ENCODE assay signal across 13 mouse cellular contexts in the genomic region with DNA sequence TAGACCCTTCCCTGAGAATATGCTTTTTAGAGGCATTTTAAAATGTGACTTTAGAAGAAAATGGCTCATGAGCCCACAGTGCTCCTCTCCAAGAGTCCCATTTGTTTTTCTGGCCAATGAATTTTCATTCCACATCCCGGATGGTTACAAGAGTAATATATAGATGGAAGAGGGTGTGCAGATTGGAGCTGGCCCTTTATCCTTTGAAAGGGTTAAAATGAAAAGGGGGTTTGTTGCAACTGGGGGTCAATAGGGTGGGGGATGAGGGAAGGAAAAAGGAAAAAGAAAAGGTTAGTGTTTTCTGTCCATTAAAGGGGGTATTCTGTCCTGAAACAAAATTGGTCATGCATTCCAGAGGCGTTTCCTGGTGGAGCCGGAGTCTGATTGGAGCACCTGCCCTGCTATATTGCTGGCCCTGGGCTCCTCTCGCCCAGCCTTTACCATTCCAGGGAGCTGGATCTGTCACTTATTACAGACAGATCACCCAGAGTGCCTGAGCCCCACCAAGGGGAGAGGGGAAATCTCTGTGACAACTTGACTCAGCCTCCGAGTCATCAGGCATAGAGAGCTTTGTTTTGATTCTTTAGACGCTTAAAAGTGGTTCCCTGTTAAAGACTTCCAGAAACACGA.
DNase-seq lines count a peak whose midpoint lies in the region; ATAC-seq and TF ChIP-seq lines count a peak whose summit lies in the region.
"Had no signal": no experiment of that assay in that cellular context is flagged by ENCODE, and none has a peak within 500 bp of the region (broad histone marks: within the 10 kb centered on the region; RNA-seq: fewer than 3 reads in every experiment).

No protein-coding gene starts in this region.

- H3K9ac ChIP-seq in stomach, embryonic 16.5 days (ENCODE audit: low read length) = no peak overlapping the region
- H3K9ac ChIP-seq in stomach, postnatal 0 days (ENCODE audit: low read length) = no peak overlapping the region
- no peak overlapping the region for H3K9ac ChIP-seq in midbrain, embryonic 13.5 days (replicated peaks)

- H3K27me3 ChIP-seq in stomach, embryonic 16.5 days (ENCODE audit: control insufficient read depth, insufficient read depth, low read length) = no peaks in the 10 kb centered on the region
- H3K27me3 ChIP-seq in stomach, postnatal 0 days (ENCODE audit: control insufficient read depth, insufficient read depth, low read length) = no peaks in the 10 kb centered on the region
- no peaks in the 10 kb centered on the region for H3K27me3 ChIP-seq in hindbrain, embryonic 10.5 days (ENCODE audit: insufficient read depth, poor library complexity, severe bottlenecking)
- peaks cover 7% of the 10 kb centered on the region for H3K27me3 ChIP-seq in midbrain, embryonic 13.5 days
- H3K27me3 ChIP-seq: CH12.LX had no signal

- WGBS in stomach, embryonic 16.5 days = 51% methylated on average over 7 of the region's 7 CpGs
- 49% methylated on average over 7 of the region's 7 CpGs for WGBS in stomach, postnatal 0 days
- WGBS in hindbrain, embryonic 10.5 days = 12% methylated on average over 7 of the region's 7 CpGs
- 16% methylated on average over 7 of the region's 7 CpGs for WGBS in midbrain, embryonic 13.5 days

- no peak overlapping the region for H3K4me3 ChIP-seq in stomach, embryonic 16.5 days (replicated peaks; ENCODE audit: low read length)
- no peak overlapping the region for H3K4me3 ChIP-seq in stomach, postnatal 0 days (ENCODE audit: low read depth, low read length)
- H3K4me3 ChIP-seq in hindbrain, embryonic 10.5 days = peak overlapping the region; percentile 11; the same call in 1 of the 2 replicates
- H3K4me3 ChIP-seq in midbrain, embryonic 13.5 days (replicated peaks) = no peak overlapping the region
- H3K4me3 ChIP-seq: left cerebral cortex, adult 2 months had no signal

- H3K4me1 ChIP-seq in stomach, embryonic 16.5 days (ENCODE audit: control insufficient read depth, insufficient read depth, low read length) = no peaks in the 10 kb centered on the region
- H3K4me1 ChIP-seq in stomach, postnatal 0 days (replicated peaks; ENCODE audit: control insufficient read depth, insufficient read depth) = no peaks in the 10 kb centered on the region
- H3K4me1 ChIP-seq in hindbrain, embryonic 10.5 days (replicated peaks) = peaks cover 22% of the 10 kb centered on the region
- H3K4me1 ChIP-seq in midbrain, embryonic 13.5 days (replicated peaks) = peaks cover 16% of the 10 kb centered on the region

- 0 out of 2 replicates have a peak overlapping the region, but pooled peaks have one; percentile 1 for H3K4me2 ChIP-seq in stomach, embryonic 16.5 days (ENCODE audit: low read depth, low read length)
- no peak overlapping the region for H3K4me2 ChIP-seq in stomach, postnatal 0 days (replicated peaks; ENCODE audit: low read depth)
- peak overlapping the region; percentile 41 for H3K4me2 ChIP-seq in midbrain, embryonic 13.5 days (replicated peaks)

- no peak for TF ChIP-seq CTCF in stomach, postnatal 0 days (IDR thresholded peaks at IDR 0.05; ENCODE audit: low read depth)

- no peak for DNase-seq in stomach, postnatal 0 days (ENCODE audit: low spot score)
- DNase-seq in hindbrain, embryonic 10.5 days (ENCODE audit: low spot score) = peak; percentile 50
- DNase-seq in adrenal gland, postnatal 10 days = no peak
- no peak for DNase-seq in lung, postnatal 36 days
- no peak for DNase-seq in right cerebral cortex, adult 18-20 months
- DNase-seq: adrenal gland, postnatal 25 days; heart, postnatal 4 days; liver; lung, postnatal 4 days had no signal

- H3K9me3 ChIP-seq in stomach, embryonic 16.5 days (replicated peaks; ENCODE audit: control insufficient read depth, low read length) = no peaks in the 10 kb centered on the region
- no peaks in the 10 kb centered on the region for H3K9me3 ChIP-seq in stomach, postnatal 0 days (ENCODE audit: control insufficient read depth, low read length)
- H3K9me3 ChIP-seq in hindbrain, embryonic 10.5 days = no peaks in the 10 kb centered on the region
- no peaks in the 10 kb centered on the region for H3K9me3 ChIP-seq in midbrain, embryonic 13.5 days

- H3K27ac ChIP-seq in stomach, embryonic 16.5 days (ENCODE audit: low read length) = no peak overlapping the region
- H3K27ac ChIP-seq in stomach, postnatal 0 days (replicated peaks) = no peak overlapping the region
- H3K27ac ChIP-seq in hindbrain, embryonic 10.5 days = peak overlapping the region; percentile 18; the same call in 1 of the 2 replicates
- no peak overlapping the region for H3K27ac ChIP-seq in midbrain, embryonic 13.5 days
- H3K27ac ChIP-seq: left cerebral cortex, adult 2 months had no signal

- H3K36me3 ChIP-seq in stomach, embryonic 16.5 days (ENCODE audit: control insufficient read depth, insufficient read depth, low read length) = no peaks in the 10 kb centered on the region
- H3K36me3 ChIP-seq in stomach, postnatal 0 days (ENCODE audit: control insufficient read depth, insufficient read depth, low read length) = no peaks in the 10 kb centered on the region
- H3K36me3 ChIP-seq in hindbrain, embryonic 10.5 days = no peaks in the 10 kb centered on the region
- H3K36me3 ChIP-seq in midbrain, embryonic 13.5 days = no peaks in the 10 kb centered on the region

- no peak for ATAC-seq in stomach, embryonic 16.5 days (ENCODE audit: insufficient read depth, low FRiP score)
- no peak for ATAC-seq in stomach, postnatal 0 days (ENCODE audit: low FRiP score, low TSS enrichment)
- ATAC-seq in midbrain, embryonic 13.5 days = peak; percentile 94

- no peak for TF ChIP-seq EP300 in stomach, postnatal 0 days (optimal IDR thresholded peaks at IDR 0.05)
